Mouse (Mus musculus) spleen, adult 2 months (tissue): Measurements from ENCODE around the gene Dmrta2. TPM values are rescaled to one million over a fixed set of nuclear protein-coding genes. Genes with fewer than 3 reads are reported as not detected.
A peak's percentile ranks its signal among the peaks of the same experiment; 100 is the strongest.

ENCODE experiments used
- DNase-seq, 2 experiments: peaks; one replicate each; pipeline versions ENCODE4 v3.0.0 to v3.0.0-alpha.2; 2012 to 2021; ENCODE audit warnings: low spot score in 2 of 2, low read depth in 1 of 2
- H3K27ac ChIP-seq: fragments of 200-500 bp; 2 replicates; pipeline ENCODE4 v1.5.1; 2012; ENCODE audit warnings: low read length, inconsistent platforms; ENCODE audit not compliant: insufficient read depth
- H3K27me3 ChIP-seq: fragments of 200-500 bp; 2 replicates; pipeline ENCODE4 v1.6.1; 2012; ENCODE audit warnings: mild to moderate bottlenecking, moderate library complexity, low read length, inconsistent platforms; ENCODE audit not compliant: control insufficient read depth, insufficient read depth
- H3K36me3 ChIP-seq: fragments of 200-500 bp; 2 replicates; pipeline ENCODE4 v1.6.1; 2012; ENCODE audit warnings: mild to moderate bottlenecking, low read length, inconsistent platforms; ENCODE audit not compliant: control insufficient read depth, insufficient read depth
- H3K4me1 ChIP-seq: fragments of 200-500 bp; 2 replicates; pipeline ENCODE4 v1.6.1; 2011; ENCODE audit warnings: inconsistent platforms; ENCODE audit not compliant: control insufficient read depth, insufficient read depth, insufficient read length
- H3K4me3 ChIP-seq: fragments of 200-500 bp; 2 replicates; pipeline ENCODE4 v1.5.1; 2011; ENCODE audit warnings: mild to moderate bottlenecking, inconsistent platforms; ENCODE audit not compliant: insufficient read depth, insufficient read length; ENCODE audit errors: extremely low read depth
- CTCF ChIP-seq: fragments of 200-500 bp; IDR thresholded peaks from 2 replicates; pipeline ENCODE4 v1.5.1; 2011; ENCODE audit warnings: mild to moderate bottlenecking, inconsistent platforms; ENCODE audit not compliant: insufficient read depth, insufficient read length, insufficient replicate concordance; ENCODE audit errors: extremely low read depth
- POLR2A ChIP-seq: fragments of 200-500 bp; IDR thresholded peaks from 2 replicates; pipeline ENCODE4 v1.6.1; 2011; ENCODE audit warnings: low read depth, low read length, inconsistent platforms
- WGBS: fragments of 180-500 bp; shearing (Covaris S2); methylation state at CpG from one replicate; pipeline ENCODE4 v1.1.7; 2018; 5-methylcytosine and 5-hydroxymethylcytosine counted together
- polyA plus RNA-seq: library from polyadenylated mRNA; depleted of rRNA; stranded (reverse); fragments of >200 nt; gene quantifications from 2 replicates; pipeline ENCODE4 v1.2.3, GENCODE M21; 2012

Dmrta2 gene
- polyA plus RNA-seq, 1 experiment, result 0.22 TPM

DNA sequence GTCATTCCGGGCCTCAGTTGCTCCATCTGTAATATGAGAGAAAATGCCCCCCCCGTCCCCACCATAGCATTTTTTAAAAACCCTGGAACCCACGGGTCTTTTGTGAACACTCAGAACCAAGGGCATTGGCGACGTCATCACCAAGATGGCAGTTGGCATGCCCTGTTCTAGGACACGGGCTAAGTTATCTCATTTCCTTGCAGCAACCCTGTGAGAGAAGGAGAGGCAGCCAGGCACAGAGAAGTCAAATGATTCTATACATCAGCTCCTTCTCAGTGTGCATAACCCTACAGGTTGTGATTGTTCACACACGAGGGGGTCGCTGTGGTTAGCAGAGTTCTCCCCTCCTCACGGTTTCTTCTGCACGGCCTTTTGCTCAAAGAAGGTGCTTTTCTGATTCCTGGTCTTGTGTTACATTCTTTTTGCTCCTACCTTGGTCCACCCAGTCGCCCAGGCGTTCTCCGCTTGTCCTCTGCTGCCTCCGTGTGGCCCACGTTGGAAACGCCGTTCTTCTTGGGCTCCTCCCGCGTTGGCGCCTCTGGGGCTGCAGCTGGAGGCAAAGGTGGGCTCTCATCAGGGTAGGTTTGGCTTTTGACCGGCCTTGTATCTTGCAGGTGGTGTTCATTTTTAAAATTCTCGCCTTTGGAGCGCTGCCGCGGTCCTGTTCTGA is 44.2 kb downstream of the Dmrta2 start:
- Histone ChIP-seq H3K27ac (no peak overlapping the region), H3K4me3 (no peak overlapping the region), H3K27me3 (no peaks in the 10 kb centered on the region; the same call in 1 of the 2 replicates), H3K4me1 (no peaks in the 10 kb centered on the region), H3K36me3 (no peaks in the 10 kb centered on the region)
- TF ChIP-seq CTCF (peak; percentile 80; the same call in 1 of the 2 replicates), POLR2A (no peak)
- WGBS, result 18% methylated on average over 25 of the region's 25 CpGs
- peak in 1 of 2 experiments; percentile 38 for DNase-seq

DNA sequence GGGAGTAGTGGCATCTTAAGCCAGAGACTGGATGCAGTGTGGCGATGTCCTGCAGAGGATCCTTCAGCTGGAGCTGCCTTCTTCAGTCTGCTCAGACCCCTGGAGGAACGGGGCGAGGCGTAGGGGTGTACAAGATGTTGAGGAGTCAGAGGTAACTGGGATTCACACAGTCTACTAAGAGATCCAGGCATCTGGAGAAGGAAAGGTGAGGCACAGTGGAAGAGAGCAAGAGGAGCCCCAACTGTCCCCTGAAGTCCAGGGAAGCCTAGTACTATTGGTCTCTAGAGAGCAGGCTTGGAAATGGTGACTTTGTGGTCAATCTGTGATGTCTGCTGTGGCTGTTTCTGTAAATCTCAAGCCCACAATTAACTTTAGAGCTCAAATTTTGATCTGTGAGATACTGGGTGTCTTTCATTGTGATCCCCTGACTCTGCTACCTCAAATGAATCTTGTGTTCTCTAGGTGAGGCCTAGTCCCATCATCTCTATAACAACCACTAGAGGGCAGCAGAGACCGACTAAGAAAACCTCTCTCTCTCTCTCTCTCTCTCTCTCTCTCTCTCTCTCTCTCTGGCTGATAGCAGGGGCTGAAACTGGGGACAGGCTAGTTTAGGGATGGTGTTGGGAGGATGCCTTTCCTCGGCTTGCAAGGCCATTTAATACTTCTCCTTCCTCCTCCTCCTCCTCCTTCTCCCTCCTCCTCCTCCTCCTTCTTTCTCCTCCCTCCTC is 50.8 kb downstream of the Dmrta2 start:
- peak in 1 of 2 experiments; percentile 12 for DNase-seq
- H3K4me1 ChIP-seq, result no peaks in the 10 kb centered on the region
- WGBS, result 64% methylated on average over 6 of the region's 6 CpGs
- no peak overlapping the region for H3K4me3 ChIP-seq
- no peak for TF ChIP-seq POLR2A
- peak; percentile 25; the same call in 1 of the 2 replicates for TF ChIP-seq CTCF
- no peaks in the 10 kb centered on the region for H3K36me3 ChIP-seq
- H3K27me3 ChIP-seq, result no peaks in the 10 kb centered on the region
- no peak overlapping the region for H3K27ac ChIP-seq

DNA sequence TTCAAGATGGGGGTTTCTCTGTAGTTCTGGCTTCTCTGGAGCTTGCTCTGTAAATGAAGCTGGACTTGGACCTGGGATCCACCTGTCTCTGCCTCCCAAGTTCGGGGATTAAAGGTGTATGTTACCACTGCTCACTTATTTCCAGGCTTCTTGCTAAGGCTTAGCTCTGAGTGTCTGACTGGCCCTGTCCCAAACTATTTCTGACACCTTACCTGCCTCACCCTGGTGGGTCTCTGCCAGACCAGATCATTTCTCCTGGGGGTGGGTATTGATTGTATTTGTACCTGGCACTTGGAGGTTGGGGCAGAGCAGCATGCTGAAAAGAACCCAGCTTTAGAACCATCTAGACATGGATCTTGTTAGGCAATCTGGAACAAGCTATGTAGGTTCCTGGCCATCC is 51.6 kb downstream of the Dmrta2 start:
- Histone ChIP-seq H3K4me1 (no peaks in the 10 kb centered on the region), H3K27me3 (no peaks in the 10 kb centered on the region), H3K4me3 (no peak overlapping the region), H3K36me3 (no peaks in the 10 kb centered on the region), H3K27ac (no peak overlapping the region)
- TF ChIP-seq POLR2A (no peak), CTCF (no peak)
- 73% methylated on average over 1 of the region's 1 CpGs for WGBS
- DNase-seq, result no peak
